Mouse (Mus musculus) liver, embryonic 14.5 days (tissue): ENCODE results near the gene Vps35l.

Experiments used
- CTCF ChIP-seq: IDR thresholded peaks from 2 replicates; pipeline ENCODE4 v1.5.1; 2016; ENCODE audit warnings: antibody characterized with exemption, low read depth, control low read depth
- EP300 ChIP-seq: IDR thresholded peaks from 2 replicates; pipeline ENCODE4 v1.6.1; 2016; ENCODE audit warnings: antibody characterized with exemption, low read depth

DNA sequence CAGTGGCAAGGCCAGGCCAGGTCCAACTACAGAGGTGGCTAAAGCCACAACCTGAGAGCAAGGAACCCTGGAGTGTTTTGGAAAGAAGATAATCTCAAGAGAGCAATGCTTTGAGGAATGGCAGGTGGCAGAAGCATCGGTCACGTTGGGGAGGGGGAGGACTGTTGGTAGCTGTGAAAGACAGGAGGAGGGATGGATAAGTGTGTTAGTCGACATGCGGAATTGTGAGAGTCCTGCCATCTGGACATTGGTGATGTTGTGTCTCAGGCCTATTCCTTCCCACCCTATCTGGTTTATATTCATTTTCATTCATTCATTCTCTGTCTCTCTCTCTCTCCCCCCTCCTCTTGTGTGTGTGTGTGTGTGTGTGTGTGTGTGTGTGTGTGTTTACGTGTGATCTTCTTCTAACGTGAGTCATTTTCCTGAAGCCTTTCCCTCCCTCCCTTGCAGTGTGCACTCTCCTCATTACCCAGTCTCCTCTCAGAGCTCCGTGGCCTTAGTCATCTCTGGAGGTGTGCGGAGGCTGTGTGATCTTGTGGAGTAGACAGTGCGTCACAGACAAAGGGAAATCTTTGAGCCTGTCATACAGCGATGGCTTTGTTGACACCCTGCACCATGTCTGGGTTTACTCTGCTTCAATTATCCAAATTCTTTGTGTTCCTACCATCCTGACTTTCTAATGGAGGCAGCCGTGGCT lies 43.4 kb downstream of the Vps35l start:
- TF ChIP-seq CTCF (no peak), EP300 (no peak)
